Mouse (Mus musculus) hematopoietic stem cell, adult 5-6 weeks (primary cell): ENCODE measurements around the gene Itih2. TPM values are rescaled to one million over a fixed set of nuclear protein-coding genes. Genes with fewer than 3 reads are reported as not detected.

Experiments used
- ATAC-seq, 2 experiments: fragments of 125-278 bp in 1 of 2; replicated peaks in 1 of 2; 2 replicates each; pipeline ENCODE4 v1.8.0; 2016 to 2017; ENCODE audit warnings: inconsistent platforms in 2 of 2, mild to moderate bottlenecking in 2 of 2, moderate number of reproducible peaks in 2 of 2, low read depth in 1 of 2, moderate TSS enrichment in 1 of 2; ENCODE audit not compliant: low FRiP score in 2 of 2, poor library complexity in 2 of 2, severe bottlenecking in 2 of 2, insufficient read depth in 1 of 2, low TSS enrichment in 1 of 2
- total RNA-seq: library from RNA; stranded (forward); fragments of 172-1452, 232-1000 nt; gene quantifications from 2 replicates; pipeline ENCODE4 v1.2.3, GENCODE M21; 2017

The Itih2 gene
- total RNA-seq, 1 experiment from 2014 or later: not detected

DNA sequence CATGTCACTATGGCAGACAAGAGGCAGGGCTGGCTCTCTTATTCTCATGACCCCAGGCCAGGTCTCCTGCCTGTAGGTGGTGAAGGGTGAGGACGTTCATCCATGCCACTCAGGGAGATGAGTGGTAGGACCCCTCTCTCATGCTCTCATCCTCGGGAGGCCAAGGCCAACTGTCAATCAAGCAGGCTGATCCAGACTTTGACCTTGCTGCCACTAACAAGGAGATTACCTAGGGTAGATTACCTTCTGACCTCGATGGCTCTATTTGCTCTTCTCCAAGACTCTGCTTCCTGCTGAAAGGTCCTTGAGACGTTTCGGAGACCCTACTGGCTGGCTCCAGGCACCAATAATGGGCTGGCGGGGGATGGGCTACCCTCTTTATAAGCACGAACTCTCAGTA is 56.7 kb downstream of the Itih2 start:
- ATAC-seq: no peak

DNA sequence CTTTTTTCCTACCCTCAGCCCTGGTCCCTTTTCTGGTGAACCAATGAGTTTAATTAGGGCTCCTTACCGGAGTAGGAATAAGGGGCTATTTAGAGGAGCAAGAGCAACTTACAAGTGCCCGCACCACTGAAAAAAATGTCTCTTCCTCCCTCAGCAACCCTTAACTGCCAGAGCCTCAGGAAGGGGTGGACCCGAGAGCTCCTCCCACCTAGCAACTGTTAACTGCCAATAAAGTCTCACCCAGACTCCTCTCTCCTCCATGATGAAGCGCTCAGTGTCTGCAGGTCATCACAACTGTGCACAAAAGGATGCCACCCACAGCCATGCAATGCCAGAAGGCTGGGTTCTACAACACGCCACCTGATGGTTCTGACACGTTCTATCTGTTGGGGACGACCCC is 59.4 kb downstream of the Itih2 start:
- ATAC-seq: peak; percentile 34 to 48; a peak in 1 of 4 replicates

DNA sequence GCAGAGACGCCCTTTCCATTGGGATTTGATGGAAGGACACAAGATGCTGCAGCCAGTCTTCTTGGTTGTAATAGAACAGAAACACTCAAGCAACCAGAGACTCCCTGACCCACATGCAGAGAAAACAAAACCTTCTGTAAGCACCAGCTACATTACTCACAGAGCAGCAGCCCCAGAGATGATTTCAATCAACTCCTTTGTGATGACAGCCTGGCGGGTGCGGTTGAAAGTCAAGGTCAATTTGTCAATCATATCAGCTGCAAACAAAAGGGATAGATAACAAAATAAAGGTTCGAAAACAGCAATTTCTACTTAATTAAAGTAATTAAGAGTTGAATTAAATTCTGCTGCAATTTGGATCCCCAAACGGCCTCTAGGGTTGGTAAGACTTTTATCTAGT is 72.4 kb downstream of the Itih2 start:
- no peak for ATAC-seq

DNA sequence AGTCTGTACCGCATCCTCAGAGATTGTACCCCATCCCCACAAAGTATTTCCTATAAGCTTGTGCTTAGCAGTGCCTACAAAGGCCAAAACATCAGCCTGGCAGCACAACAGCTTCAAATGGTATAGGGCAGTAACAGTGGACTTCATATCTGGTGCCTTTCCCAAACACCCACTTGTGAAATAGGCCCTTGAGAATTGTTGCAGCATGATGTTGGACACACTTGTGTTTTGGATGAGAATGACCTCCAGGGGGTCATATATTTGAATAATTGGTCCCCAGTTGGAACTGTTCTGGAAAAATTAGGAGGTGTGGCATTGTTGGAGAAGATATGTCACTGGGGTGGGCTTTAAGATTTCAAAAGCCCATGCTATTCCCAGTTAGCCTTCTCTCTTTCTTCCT is 79.2 kb downstream of the Itih2 start:
- ATAC-seq: no peak

DNA sequence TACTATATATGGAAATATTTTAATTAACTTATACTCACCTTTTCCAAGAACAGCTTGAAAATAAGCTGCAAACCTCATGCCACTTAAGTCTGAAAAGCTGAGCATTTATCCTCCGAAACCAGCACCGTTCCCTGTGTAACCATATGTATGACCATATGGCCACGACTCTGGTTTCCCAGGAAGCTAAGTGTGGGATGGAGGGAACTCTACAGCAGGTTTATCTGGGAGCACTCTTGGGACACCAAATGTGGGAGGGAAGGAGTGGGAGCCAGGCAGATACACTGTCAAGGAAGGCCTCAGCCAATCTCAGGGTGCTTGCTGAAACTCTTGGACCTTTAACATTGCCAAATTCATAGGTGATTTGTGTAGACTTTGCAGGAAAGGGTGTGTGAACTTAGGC is 80.3 kb downstream of the Itih2 start:
- ATAC-seq: no peak

DNA sequence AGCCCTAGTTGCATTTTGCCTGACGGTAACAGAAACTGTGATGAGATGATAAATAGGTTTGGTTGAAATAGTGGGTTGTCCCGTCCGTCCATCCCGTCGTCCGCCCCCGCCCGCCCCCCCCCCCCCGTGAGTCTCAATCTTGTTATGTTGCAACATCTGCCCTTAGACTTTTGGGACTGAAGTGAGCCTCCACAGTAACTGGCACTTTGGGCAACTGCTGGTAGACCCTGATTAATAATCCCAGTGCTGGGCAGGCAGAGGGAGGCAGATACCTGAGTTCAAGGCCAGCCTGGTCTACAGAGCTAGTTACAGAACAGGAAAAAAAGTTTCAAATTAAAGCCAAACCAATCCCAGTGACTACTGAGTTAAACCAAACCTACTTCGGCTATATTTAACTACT is 81.7 kb downstream of the Itih2 start:
- ATAC-seq: no peak

DNA sequence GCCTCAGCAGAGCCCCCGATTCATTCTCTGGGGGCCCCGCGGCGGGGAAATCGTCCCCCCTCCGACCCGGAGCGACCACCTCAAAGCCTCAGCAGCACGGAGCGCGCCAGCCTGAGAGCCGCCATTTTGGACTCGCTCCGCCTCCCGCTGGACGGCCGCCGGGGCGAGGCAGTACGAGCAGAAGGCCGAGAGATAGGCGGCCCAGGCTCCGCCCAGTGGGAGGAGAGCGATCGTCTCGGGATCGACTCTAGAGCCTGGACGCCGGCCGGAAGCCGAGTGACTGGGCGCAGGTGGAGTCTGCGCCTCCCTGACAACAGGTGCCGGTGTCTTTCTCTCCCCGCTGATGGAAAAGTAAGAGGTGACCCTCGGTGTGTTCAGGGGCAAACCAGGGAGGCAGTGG is 82.7 kb downstream of the Itih2 start, which contains the start of gene Taf3:
TSS of gene Taf3 (minus strand) at position 136 of the 400 bp plus-strand sequence.
- ATAC-seq: peak; percentile 93 to 97

DNA sequence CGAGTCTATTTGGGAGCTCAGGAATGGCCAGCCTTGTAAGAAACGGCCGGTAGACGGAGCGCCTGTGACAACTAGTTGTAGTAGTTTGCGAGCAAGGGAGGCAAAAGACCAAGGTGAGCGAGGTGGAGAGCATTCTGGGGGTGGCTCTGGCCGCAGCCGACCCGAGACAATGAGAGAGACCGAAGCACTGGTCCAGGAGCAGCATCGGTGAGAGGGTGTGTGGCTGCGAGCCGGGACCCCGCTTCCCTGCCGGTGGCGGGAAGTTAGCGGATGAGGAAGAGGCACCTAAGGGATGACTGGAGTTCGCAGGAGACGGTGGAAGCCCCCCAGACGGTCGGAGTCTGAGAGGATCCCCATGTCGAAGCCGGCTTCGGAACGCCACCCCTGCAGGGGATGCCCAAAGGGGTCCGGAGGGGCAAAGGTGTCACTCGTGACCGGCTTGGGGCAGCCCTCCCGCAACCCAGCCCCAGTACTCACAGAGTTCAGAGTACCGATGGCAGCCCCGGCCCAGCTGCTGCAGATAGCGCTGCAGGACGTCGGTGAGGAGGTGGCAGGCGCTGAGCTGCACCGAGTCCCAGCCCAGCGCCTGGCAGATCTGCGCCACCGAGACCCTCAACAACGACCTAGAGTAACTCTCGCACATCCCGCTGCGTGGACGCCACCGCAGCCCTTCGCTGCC is 83.3 kb downstream of the Itih2 start:
- ATAC-seq: peak; percentile 22 to 51

Other genes with a start within 250 kb of the Itih2 start
- gene 9230102O04Rik, start 241.9 kb downstream of the Itih2 start, total RNA-seq: not detected in 2 replicates
- 3.1 and 5.6 TPM in 2 replicates for gene Gata3, start 241.4 kb downstream of the Itih2 start, total RNA-seq
- 9.1 and 12.7 TPM in 2 replicates for gene Taf3, start 82.8 kb downstream of the Itih2 start, total RNA-seq
- 384 and 464 TPM in 2 replicates for gene Atp5c1, start 50.9 kb downstream of the Itih2 start, total RNA-seq
- gene Kin, start 50.8 kb downstream of the Itih2 start, total RNA-seq: 38.1 and 38.8 TPM in 2 replicates
- 42.0 and 58.3 TPM in 2 replicates for gene Itih5, start 22.2 kb upstream of the Itih2 start, total RNA-seq
- gene Sfmbt2, start 239.1 kb upstream of the Itih2 start, total RNA-seq: 2.3 and 3.3 TPM in 2 replicates